Mouse (Mus musculus) liver, embryonic 13.5 days (tissue): ENCODE measurements around the gene Il17f. TPM values are rescaled to one million over a fixed set of nuclear protein-coding genes. Genes with fewer than 3 reads are reported as not detected.
A peak's percentile ranks its signal among the peaks of the same experiment; 100 is the strongest.
"Not testable (repeated sequence)": the region's sequence is repeated elsewhere in the genome, so short reads cannot be mapped to it uniquely, and the experiment has no call there.

Source experiments
- ATAC-seq: fragments of 200-750 bp; cut with Nextera tagmentation; 2 replicates; pipeline ENCODE4 v1.8.0; 2017; ENCODE audit warnings: low read depth, mild to moderate bottlenecking, moderate number of reproducible peaks, moderate library complexity
- DNase-seq: peaks from one replicate; pipeline ENCODE4 v3.0.0; 2022
- H3K27ac ChIP-seq: fragments of 300-500 bp; sonication (generic); 2 replicates; pipeline ENCODE4 v1.5.1; 2015; ENCODE audit warnings: moderate library complexity, mild to moderate bottlenecking, inconsistent platforms
- H3K27me3 ChIP-seq: fragments of 300-500 bp; sonication (generic); 2 replicates; pipeline ENCODE4 v1.6.1; 2015; ENCODE audit warnings: mild to moderate bottlenecking, inconsistent platforms
- H3K36me3 ChIP-seq: fragments of 300-500 bp; sonication (generic); 2 replicates; pipeline ENCODE4 v1.6.1; 2015; ENCODE audit warnings: mild to moderate bottlenecking, inconsistent platforms
- H3K4me1 ChIP-seq: fragments of 300-500 bp; sonication (generic); replicated peaks from 2 replicates; pipeline ENCODE4 v1.6.1; 2015; ENCODE audit warnings: inconsistent platforms
- H3K4me2 ChIP-seq: fragments of 300-500 bp; sonication (generic); 2 replicates; pipeline ENCODE4 v1.6.1; 2015; ENCODE audit warnings: inconsistent platforms, mild to moderate bottlenecking, moderate library complexity
- H3K4me3 ChIP-seq: fragments of 300-500 bp; sonication (generic); replicated peaks from 2 replicates; pipeline ENCODE4 v1.5.1; 2015; ENCODE audit warnings: mild to moderate bottlenecking, inconsistent platforms
- H3K9ac ChIP-seq: fragments of 300-500 bp; sonication (generic); 2 replicates; pipeline ENCODE4 v1.6.1; 2015; ENCODE audit warnings: mild to moderate bottlenecking, inconsistent platforms
- H3K9me3 ChIP-seq: fragments of 300-500 bp; sonication (generic); replicated peaks from 2 replicates; pipeline ENCODE4 v1.6.1; 2016; ENCODE audit warnings: inconsistent platforms
- WGBS: fragments of 180-500 bp; shearing (Covaris S2); methylation state at CpG from one replicate; pipeline ENCODE4 v1.1.7; 2015; ENCODE audit not compliant: insufficient replicate concordance; 5-methylcytosine and 5-hydroxymethylcytosine counted together
- polyA plus RNA-seq: library from polyadenylated mRNA; unstranded; fragments of >200 nt; fragmentation: Nextera tagmentation; extraction: Ambion mirVana; gene quantifications from 2 replicates; pipeline ENCODE4 v1.2.1, GENCODE M21; 2015

Gene Il17f
- polyA plus RNA-seq = 0.27 TPM in 1 of 2 replicates, not detected in the other

- not testable (repeated sequence) for DNase-seq, H3K9me3 ChIP-seq, H3K27ac ChIP-seq, H3K27me3 ChIP-seq, H3K36me3 ChIP-seq, H3K4me3 ChIP-seq, ATAC-seq, H3K4me2 ChIP-seq, H3K9ac ChIP-seq
- peaks cover 12% of the 10 kb centered on the region for H3K4me1 ChIP-seq
- WGBS = 60% methylated on average over 1 of the region's 1 CpGs
These were observed at the start of gene Il17f for GRCm38 (mm10) chr1:20790517-20790916. Gene Il17f, minus strand, starts transcription at chr1:20790617.

GRCm38 (mm10) chr1:20839911-20840310, 49.5 kb upstream of the Il17f start:
- H3K9ac ChIP-seq = no peak overlapping the region
- no peaks in the 10 kb centered on the region for H3K36me3 ChIP-seq
- H3K27ac ChIP-seq = no peak overlapping the region
- H3K4me3 ChIP-seq = no peak overlapping the region
- DNase-seq (no peak), ATAC-seq (no peak)
- WGBS = 55% methylated on average over 3 of the region's 3 CpGs
- no peak overlapping the region for H3K4me2 ChIP-seq
- H3K4me1 ChIP-seq = no peaks in the 10 kb centered on the region
- no peaks in the 10 kb centered on the region for H3K27me3 ChIP-seq
- no peaks in the 10 kb centered on the region for H3K9me3 ChIP-seq

- WGBS = 69% methylated on average over 3 of the region's 3 CpGs
- ATAC-seq (no peak), DNase-seq (no peak)
- Histone ChIP-seq H3K4me1 (peaks cover 12% of the 10 kb centered on the region), H3K27ac (no peak overlapping the region), H3K9ac (no peak overlapping the region), H3K4me3 (no peak overlapping the region), H3K9me3 (no peaks in the 10 kb centered on the region), H3K27me3 (no peaks in the 10 kb centered on the region), H3K36me3 (no peaks in the 10 kb centered on the region), H3K4me2 (no peak overlapping the region)
These were observed 46.2 kb upstream of the Il17f start for GRCm38 (mm10) chr1:20836551-20837125.

- H3K36me3 ChIP-seq = no peaks in the 10 kb centered on the region
- H3K9ac ChIP-seq = no peak overlapping the region
- ATAC-seq (peak; percentile 73), DNase-seq (no peak)
- H3K27ac ChIP-seq = peak overlapping the region; percentile 50
- H3K4me1 ChIP-seq = peaks cover 12% of the 10 kb centered on the region
- H3K4me2 ChIP-seq = peak overlapping the region; percentile 28
- H3K9me3 ChIP-seq = no peaks in the 10 kb centered on the region
- no peaks in the 10 kb centered on the region for H3K27me3 ChIP-seq
- no peak overlapping the region for H3K4me3 ChIP-seq
- WGBS = 71% methylated on average over 3 of the region's 4 CpGs
These were observed 42.7 kb upstream of the Il17f start for GRCm38 (mm10) chr1:20833141-20833511.

GRCm38 (mm10) chr1:20832473-20833140, 42.2 kb upstream of the Il17f start:
- no peaks in the 10 kb centered on the region for H3K9me3 ChIP-seq
- ATAC-seq = peak; percentile 92
- H3K4me2 ChIP-seq = peak overlapping the region; percentile 28
- no peak overlapping the region for H3K9ac ChIP-seq
- H3K27ac ChIP-seq = peak overlapping the region; percentile 29
- peaks cover 12% of the 10 kb centered on the region for H3K4me1 ChIP-seq
- no peak overlapping the region for H3K4me3 ChIP-seq
- DNase-seq = no peak
- no peaks in the 10 kb centered on the region for H3K36me3 ChIP-seq
- no peaks in the 10 kb centered on the region for H3K27me3 ChIP-seq
- 54% methylated on average over 5 of the region's 5 CpGs for WGBS

- no peak overlapping the region for H3K4me2 ChIP-seq
- no peaks in the 10 kb centered on the region for H3K9me3 ChIP-seq
- H3K27ac ChIP-seq = no peak overlapping the region
- no peaks in the 10 kb centered on the region for H3K36me3 ChIP-seq
- no peaks in the 10 kb centered on the region; the same call in 1 of the 2 replicates for H3K27me3 ChIP-seq
- H3K4me1 ChIP-seq = peaks cover 12% of the 10 kb centered on the region
- no peak overlapping the region for H3K9ac ChIP-seq
- no peak for ATAC-seq
- no peak for DNase-seq
- 48% methylated on average over 1 of the region's 1 CpGs for WGBS
- no peak overlapping the region for H3K4me3 ChIP-seq
These were observed 40.1 kb upstream of the Il17f start for GRCm38 (mm10) chr1:20830546-20830945.

GRCm38 (mm10) chr1:20828061-20828460, 37.6 kb upstream of the Il17f start:
- DNase-seq (no peak), ATAC-seq (no peak)
- H3K4me3 ChIP-seq = no peak overlapping the region
- 74% methylated on average over 2 of the region's 2 CpGs for WGBS
- H3K9me3 ChIP-seq = no peaks in the 10 kb centered on the region
- H3K27me3 ChIP-seq = no peaks in the 10 kb centered on the region; the same call in 1 of the 2 replicates
- peaks cover 7% of the 10 kb centered on the region for H3K4me1 ChIP-seq
- H3K4me2 ChIP-seq = no peak overlapping the region
- no peak overlapping the region for H3K9ac ChIP-seq
- H3K36me3 ChIP-seq = no peaks in the 10 kb centered on the region
- H3K27ac ChIP-seq = no peak overlapping the region

GRCm38 (mm10) chr1:20825036-20825435, 34.6 kb upstream of the Il17f start:
- ATAC-seq = no peak

GRCm38 (mm10) chr1:20823906-20824305, 33.5 kb upstream of the Il17f start:
- no peaks in the 10 kb centered on the region; the same call in 1 of the 2 replicates for H3K27me3 ChIP-seq
- ATAC-seq (no peak), DNase-seq (no peak)
- peaks cover 7% of the 10 kb centered on the region; the same call in 1 of the 2 replicates for H3K4me1 ChIP-seq
- H3K36me3 ChIP-seq = no peaks in the 10 kb centered on the region
- H3K9me3 ChIP-seq = no peaks in the 10 kb centered on the region
- no peak overlapping the region for H3K27ac ChIP-seq
- WGBS = 65% methylated on average over 2 of the region's 2 CpGs
- H3K4me2 ChIP-seq = no peak overlapping the region
- H3K4me3 ChIP-seq = no peak overlapping the region
- no peak overlapping the region for H3K9ac ChIP-seq

More at GRCm38 (mm10) chr1:20825036-20825435, 34.6 kb upstream of the Il17f start:
- DNase-seq = no peak
- Histone ChIP-seq H3K27me3 (no peaks in the 10 kb centered on the region; the same call in 1 of the 2 replicates), H3K4me1 (peaks cover 7% of the 10 kb centered on the region; the same call in 1 of the 2 replicates), H3K27ac (no peak overlapping the region), H3K4me2 (no peak overlapping the region), H3K36me3 (no peaks in the 10 kb centered on the region), H3K4me3 (no peak overlapping the region), H3K9me3 (no peaks in the 10 kb centered on the region), H3K9ac (no peak overlapping the region)

GRCm38 (mm10) chr1:20823471-20823870, 33.1 kb upstream of the Il17f start:
- peaks cover 11% of the 10 kb centered on the region for H3K4me1 ChIP-seq
- no peaks in the 10 kb centered on the region; the same call in 1 of the 2 replicates for H3K27me3 ChIP-seq
- H3K4me2 ChIP-seq = no peak overlapping the region
- WGBS = 62% methylated on average over 4 of the region's 4 CpGs
- DNase-seq (no peak), ATAC-seq (no peak)
- no peaks in the 10 kb centered on the region for H3K9me3 ChIP-seq
- H3K9ac ChIP-seq = no peak overlapping the region
- H3K36me3 ChIP-seq = no peaks in the 10 kb centered on the region
- H3K4me3 ChIP-seq = no peak overlapping the region
- no peak overlapping the region for H3K27ac ChIP-seq

GRCm38 (mm10) chr1:20820959-20821358, 30.5 kb upstream of the Il17f start:
- H3K36me3 ChIP-seq = peaks cover 25% of the 10 kb centered on the region
- ATAC-seq (no peak), DNase-seq (no peak)
- no peak overlapping the region for H3K9ac ChIP-seq
- WGBS = 63% methylated on average over 4 of the region's 4 CpGs
- peaks cover 28% of the 10 kb centered on the region for H3K4me1 ChIP-seq
- H3K4me2 ChIP-seq = no peak overlapping the region
- no peak overlapping the region for H3K27ac ChIP-seq
- H3K4me3 ChIP-seq = no peak overlapping the region
- no peaks in the 10 kb centered on the region for H3K9me3 ChIP-seq
- no peaks in the 10 kb centered on the region for H3K27me3 ChIP-seq
